Mouse (Mus musculus) embryonic facial prominence, embryonic 15.5 days (tissue): ENCODE results near the gene 4930502E18Rik. TPM values are rescaled to one million over a fixed set of nuclear protein-coding genes. Genes with fewer than 3 reads are reported as not detected.

ENCODE experiments used
- ATAC-seq: fragments of 200-750 bp; cut with Nextera tagmentation; 2 replicates; pipeline ENCODE4 v1.8.0; 2017; ENCODE audit warnings: low read depth, moderate TSS enrichment; ENCODE audit not compliant: insufficient number of reproducible peaks, low FRiP score, low TSS enrichment
- H3K27ac ChIP-seq: fragments of 300-500 bp; sonication (generic); replicated peaks from 2 replicates; pipeline ENCODE4 v1.5.1; 2015; ENCODE audit warnings: mild to moderate bottlenecking, inconsistent platforms
- H3K27me3 ChIP-seq: fragments of 300-500 bp; sonication (generic); 2 replicates; pipeline ENCODE4 v1.6.1; 2015; ENCODE audit warnings: inconsistent platforms
- H3K36me3 ChIP-seq: fragments of 300-500 bp; sonication (generic); 2 replicates; pipeline ENCODE4 v1.6.1; 2015; ENCODE audit warnings: mild to moderate bottlenecking, inconsistent platforms
- H3K4me1 ChIP-seq: fragments of 300-500 bp; sonication (generic); 2 replicates; pipeline ENCODE4 v1.6.1; 2015; ENCODE audit warnings: inconsistent platforms
- H3K4me2 ChIP-seq: fragments of 300-500 bp; sonication (generic); replicated peaks from 2 replicates; pipeline ENCODE4 v1.6.1; 2015; ENCODE audit warnings: mild to moderate bottlenecking, inconsistent platforms
- H3K4me3 ChIP-seq: fragments of 300-500 bp; sonication (generic); replicated peaks from 2 replicates; pipeline ENCODE4 v1.5.1; 2015; ENCODE audit warnings: mild to moderate bottlenecking, inconsistent platforms
- H3K9ac ChIP-seq: fragments of 300-500 bp; sonication (generic); 2 replicates; pipeline ENCODE4 v1.6.1; 2015; ENCODE audit warnings: inconsistent platforms
- H3K9me3 ChIP-seq: fragments of 300-500 bp; sonication (generic); replicated peaks from 2 replicates; pipeline ENCODE4 v1.6.1; 2016; ENCODE audit warnings: inconsistent platforms
- WGBS: fragments of 180-500 bp; shearing (Covaris S2); methylation state at CpG from one replicate; pipeline ENCODE4 v1.1.7; 2015; 5-methylcytosine and 5-hydroxymethylcytosine counted together
- polyA plus RNA-seq: library from polyadenylated mRNA; unstranded; fragments of >200 nt; fragmentation: Nextera tagmentation; extraction: Ambion mirVana; gene quantifications from 2 replicates; pipeline ENCODE4 v1.2.1, GENCODE M21; 2015

The 4930502E18Rik gene
- polyA plus RNA-seq, 1 experiment from 2014 or later: 0.23 TPM

DNA sequence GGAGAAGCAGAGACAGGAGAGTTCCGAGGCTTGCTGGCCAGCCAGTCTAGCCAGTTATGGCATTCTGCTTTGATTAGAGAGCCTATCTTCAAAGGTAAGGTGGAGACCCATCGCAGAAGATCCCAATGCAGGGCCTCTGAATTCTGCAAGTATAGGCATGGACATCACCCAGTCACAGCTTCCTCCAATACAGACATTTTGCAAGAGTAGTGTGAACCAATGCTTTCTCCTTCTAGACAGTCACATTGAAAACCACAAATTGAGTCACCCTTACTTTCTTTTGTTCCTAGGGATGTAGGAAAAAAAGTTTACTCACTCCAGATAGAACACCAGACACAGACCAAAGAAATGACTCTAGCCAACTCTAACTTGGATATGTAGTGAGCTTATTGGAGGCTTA, 4.3 kb downstream of the 4930502E18Rik start:
- Histone ChIP-seq H3K4me2 (no peak overlapping the region), H3K27me3 (no peaks in the 10 kb centered on the region), H3K9me3 (no peaks in the 10 kb centered on the region), H3K36me3 (no peaks in the 10 kb centered on the region), H3K4me1 (no peaks in the 10 kb centered on the region), H3K4me3 (no peak overlapping the region), H3K9ac (no peak overlapping the region), H3K27ac (no peak overlapping the region)
- WGBS: 85% methylated on average over 2 of the region's 2 CpGs
- ATAC-seq: no peak

DNA sequence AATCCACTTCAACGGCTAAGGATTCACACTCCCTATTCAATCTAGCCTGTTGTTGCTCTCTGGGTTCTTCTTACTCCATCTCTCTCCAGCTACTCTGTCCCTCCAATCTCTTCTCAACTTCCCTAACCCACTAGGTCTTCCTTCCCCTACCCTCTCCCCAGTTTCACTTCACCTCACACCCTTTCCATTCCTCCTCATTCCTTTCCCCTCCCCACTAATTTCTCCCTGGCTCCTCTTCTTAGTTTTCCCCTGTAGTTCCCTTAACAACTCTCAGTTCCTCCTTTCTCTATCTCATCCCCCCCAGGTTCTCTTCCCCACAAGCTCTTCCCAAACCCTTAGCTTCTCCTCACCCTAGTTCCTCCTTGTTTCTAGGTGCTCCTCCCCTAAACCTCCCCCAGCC, 28.2 kb downstream of the 4930502E18Rik start:
- WGBS: 90% methylated on average over 1 of the region's 1 CpGs
- Histone ChIP-seq H3K4me3 (no peak overlapping the region), H3K36me3 (no peaks in the 10 kb centered on the region), H3K4me2 (no peak overlapping the region), H3K9me3 (no peaks in the 10 kb centered on the region), H3K4me1 (no peaks in the 10 kb centered on the region), H3K9ac (no peak overlapping the region), H3K27ac (no peak overlapping the region), H3K27me3 (no peaks in the 10 kb centered on the region)
- no peak for ATAC-seq

- WGBS: 92% methylated on average over 16 of the region's 16 CpGs
- H3K9ac ChIP-seq: no peak within 1 kb of the TSS
Observed at GRCm38 (mm10) chrX:53757736-53758135, 33.1 kb downstream of the 4930502E18Rik start, which contains the start of gene 1700013H16Rik. TSS of gene 1700013H16Rik (minus strand) at chrX:53757831.

DNA sequence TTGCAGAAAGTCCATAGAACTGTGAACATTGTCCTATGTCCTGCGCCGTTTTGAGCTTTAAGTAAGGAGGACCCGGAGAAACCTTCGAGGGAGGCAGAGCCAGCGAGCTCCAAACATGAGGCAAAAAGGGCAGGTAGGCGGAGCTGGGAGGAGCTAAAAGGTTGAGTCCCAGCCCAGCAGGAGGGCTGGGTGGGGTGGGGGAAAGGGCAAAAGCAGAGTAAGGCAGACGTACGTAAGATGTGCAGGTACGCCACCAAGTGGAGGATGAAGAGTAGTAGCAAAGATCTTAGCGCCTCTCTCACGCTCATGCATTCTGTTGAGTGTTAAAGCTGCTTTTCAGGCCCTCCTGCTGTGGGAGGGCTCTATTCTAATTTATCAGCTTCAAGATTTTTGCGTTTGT, 51.6 kb downstream of the 4930502E18Rik start, which contains the start of gene Zfp36l3:
Zfp36l3 (minus strand) TSS at position 119 of the 400 bp plus-strand sequence.
- Histone ChIP-seq H3K36me3 (no peaks in the 10 kb centered on the region), H3K9ac (no peak within 1 kb of the TSS), H3K4me3 (no peak within 1 kb of the TSS), H3K4me1 (no peaks in the 10 kb centered on the region), H3K9me3 (no peaks in the 10 kb centered on the region), H3K4me2 (no peak within 1 kb of the TSS), H3K27ac (no peak within 1 kb of the TSS), H3K27me3 (no peaks in the 10 kb centered on the region; the same call in 1 of the 2 replicates)
- 91% methylated on average over 12 of the region's 12 CpGs for WGBS
- ATAC-seq: no peak

More at GRCm38 (mm10) chrX:53757736-53758135, 33.1 kb downstream of the 4930502E18Rik start, which contains the start of gene 1700013H16Rik:
- no peak for ATAC-seq
- Histone ChIP-seq H3K36me3 (no peaks in the 10 kb centered on the region), H3K27ac (no peak within 1 kb of the TSS), H3K4me3 (no peak within 1 kb of the TSS), H3K27me3 (no peaks in the 10 kb centered on the region), H3K9me3 (no peaks in the 10 kb centered on the region), H3K4me2 (no peak within 1 kb of the TSS), H3K4me1 (no peaks in the 10 kb centered on the region)

Other genes with a start within 250 kb of the 4930502E18Rik start
- 52.2 and 53.9 TPM in 2 replicates for gene Rtl8c, start 116.8 kb upstream of the 4930502E18Rik start, polyA plus RNA-seq
- gene Gm14597, start 115.8 kb upstream of the 4930502E18Rik start, polyA plus RNA-seq: not detected in 2 replicates
- gene Rtl8a, start 81.1 kb upstream of the 4930502E18Rik start, polyA plus RNA-seq: 70.3 and 77.3 TPM in 2 replicates
- 58.7 and 62.4 TPM in 2 replicates for gene Rtl8b, start 54.4 kb upstream of the 4930502E18Rik start, polyA plus RNA-seq
- not detected in 2 replicates for gene 1700013H16Rik, start 33.0 kb downstream of the 4930502E18Rik start, polyA plus RNA-seq
- gene Zfp36l3, start 51.6 kb downstream of the 4930502E18Rik start, polyA plus RNA-seq: not detected in 2 replicates
- gene Xlr, start 72.9 kb downstream of the 4930502E18Rik start, polyA plus RNA-seq: 2.0 and 2.6 TPM in 2 replicates